Mouse (Mus musculus) adrenal gland, adult 18-20 months (tissue): ENCODE data around the gene Olfr1168. TPM values are rescaled to one million over a fixed set of nuclear protein-coding genes. Genes with fewer than 3 reads are reported as not detected.
"Not testable (repeated sequence)": the region's sequence is repeated elsewhere in the genome, so short reads cannot be mapped to it uniquely, and the experiment has no call there.

Source experiments
- DNase-seq, 2 experiments: peaks; one replicate each; pipeline ENCODE4 v3.0.0; 2021 to 2022; ENCODE audit warnings: low spot score in 2 of 2
- long read RNA-seq, 2 experiments: library from polyadenylated mRNA; stranded (forward); transcript quantifications; one replicate each; pipeline ENCODE4 v2.0.0; 2021
- total RNA-seq, 2 experiments: library from RNA; stranded (reverse); gene quantifications; 1 replicate in 1 of 2; 2 replicates in 1 of 2; pipeline ENCODE4 v1.2.3; 2021

Olfr1168 gene
- total RNA-seq: not detected
- long read RNA-seq, experiment 1: 0 reads
- long read RNA-seq, experiment 2: 0 reads

GRCm38 (mm10) chr2:88181580-88181979, at the start of gene Olfr1168:
TSS of gene Olfr1168 (plus strand) at chr2:88181880.
- DNase-seq: no peak

- not testable (repeated sequence) for DNase-seq
Measured at GRCm38 (mm10) chr2:88155093-88155492, 26.6 kb upstream of the Olfr1168 start, which contains the start of gene Olfr1167. TSS of gene Olfr1167 (minus strand) at chr2:88155193.

DNA sequence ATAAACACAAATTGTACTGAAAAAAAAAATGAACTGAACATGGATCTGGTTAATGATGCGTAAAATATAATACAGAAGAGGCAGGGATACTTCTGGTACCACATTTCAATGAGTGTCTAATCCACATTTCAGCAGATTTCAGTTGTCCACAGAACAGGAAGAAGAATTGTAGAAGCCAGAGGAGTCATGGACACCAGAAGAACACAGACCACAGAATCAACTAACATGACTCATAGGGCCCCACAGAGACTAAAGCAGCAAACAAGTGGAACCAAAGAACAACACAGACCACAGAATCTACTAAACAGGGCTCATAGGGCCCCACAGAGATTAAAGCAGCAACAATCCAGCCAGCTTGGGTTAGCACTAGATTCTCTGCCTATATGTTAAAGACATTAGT, 39.1 kb downstream of the Olfr1168 start:
- no peak for DNase-seq

- no peak for DNase-seq
Measured at GRCm38 (mm10) chr2:88228234-88228633, 46.6 kb downstream of the Olfr1168 start, which contains the start of gene Olfr1170. TSS of gene Olfr1170 (minus strand) at chr2:88228334.

Other genes with a start within 250 kb of the Olfr1168 start
- gene Olfr1155, start 236.7 kb upstream of the Olfr1168 start, total RNA-seq: not detected
- gene Olfr1156, start 228.8 kb upstream of the Olfr1168 start, total RNA-seq: not detected
- not detected for gene Olfr1157, start 213.6 kb upstream of the Olfr1168 start, total RNA-seq
- not detected for gene Olfr74, start 207.2 kb upstream of the Olfr1168 start, total RNA-seq
- not detected for gene Olfr1158, start 191.8 kb upstream of the Olfr1168 start, total RNA-seq
- not detected for gene Olfr1160, start 173.6 kb upstream of the Olfr1168 start, total RNA-seq
- gene Olfr1161, start 159.1 kb upstream of the Olfr1168 start, total RNA-seq: not detected
- gene Olfr73, start 144.2 kb upstream of the Olfr1168 start, total RNA-seq: not detected
- not detected for gene Olfr1162, start 130.8 kb upstream of the Olfr1168 start, total RNA-seq
- gene Olfr1163, start 110.0 kb upstream of the Olfr1168 start, total RNA-seq: not detected
- gene Olfr1164, start 87.9 kb upstream of the Olfr1168 start, total RNA-seq: not detected
- gene Olfr1166, start 53.6 kb upstream of the Olfr1168 start, total RNA-seq: not detected
- not detected for gene Olfr1167, start 26.7 kb upstream of the Olfr1168 start, total RNA-seq
- gene Olfr1170, start 46.5 kb downstream of the Olfr1168 start, total RNA-seq: not detected
- not detected for gene Olfr1173, start 98.0 kb downstream of the Olfr1168 start, total RNA-seq
- gene Olfr1174-ps, start 133.3 kb downstream of the Olfr1168 start, total RNA-seq: not detected
- gene Olfr1175-ps, start 145.3 kb downstream of the Olfr1168 start, total RNA-seq: not detected
- gene Olfr1176, start 154.8 kb downstream of the Olfr1168 start, total RNA-seq: not detected
- not detected for gene Olfr1177-ps, start 164.6 kb downstream of the Olfr1168 start, total RNA-seq
- not detected for gene Olfr1178, start 205.2 kb downstream of the Olfr1168 start, total RNA-seq
- gene Olfr1179, start 224.6 kb downstream of the Olfr1168 start, total RNA-seq: not detected
- not detected for gene Olfr1180, start 237.3 kb downstream of the Olfr1168 start, total RNA-seq
- not detected for gene Olfr1181, start 244.3 kb downstream of the Olfr1168 start, total RNA-seq